Mouse (Mus musculus): ENCODE data around the gene Tgtp2. TPM values are rescaled to one million over a fixed set of nuclear protein-coding genes. Genes with fewer than 3 reads are reported as not detected.

Tgtp2 gene
- polyA plus RNA-seq, 1 experiment from 2014 or later, result 2.8 TPM

GRCm38 (mm10) chr11:49103047-49103693 is 39.2 kb upstream of the Tgtp2 start:
- Histone ChIP-seq H3K9me3 (ENCODE audit: control insufficient read depth) (no peaks in the 10 kb centered on the region), H3K4me1 (replicated peaks; ENCODE audit: control insufficient read depth, insufficient read depth, low read length) (0 out of 2 replicates have a peak, but pooled peaks cover 3% of the 10 kb centered on the region), H3K27me3 (replicated peaks; ENCODE audit: control insufficient read depth, insufficient read depth, low read length) (no peaks in the 10 kb centered on the region), H3K36me3 (ENCODE audit: control insufficient read depth, insufficient read depth) (no peaks in the 10 kb centered on the region), H3K4me2 (replicated peaks; ENCODE audit: low read depth) (no peak overlapping the region), H3K4me3 (ENCODE audit: low read depth, low read length) (no peak overlapping the region), H3K27ac (ENCODE audit: low read depth, low read length) (no peak overlapping the region), H3K9ac (ENCODE audit: low read depth, low read length) (no peak overlapping the region)
- WGBS, result 9% methylated on average over 8 of the region's 8 CpGs
- ATAC-seq, result peak; percentile 56; the same call in 1 of the 2 replicates
- TF ChIP-seq CTCF (IDR thresholded peaks at IDR 0.05; ENCODE audit: low read depth), result peak; percentile 97

- 36% methylated on average over 5 of the region's 5 CpGs for WGBS
- H3K4me3 ChIP-seq (ENCODE audit: low read depth, low read length), result no peak overlapping the region
- H3K36me3 ChIP-seq (ENCODE audit: control insufficient read depth, insufficient read depth), result peaks cover 2% of the 10 kb centered on the region; the same call in 1 of the 2 replicates
- H3K27me3 ChIP-seq (replicated peaks; ENCODE audit: control insufficient read depth, insufficient read depth, low read length), result no peaks in the 10 kb centered on the region
- ATAC-seq, result no peak
- no peak overlapping the region for H3K27ac ChIP-seq (ENCODE audit: low read depth, low read length)
- H3K4me1 ChIP-seq (replicated peaks; ENCODE audit: control insufficient read depth, insufficient read depth, low read length), result 0 out of 2 replicates have a peak, but pooled peaks cover 3% of the 10 kb centered on the region
- H3K4me2 ChIP-seq (replicated peaks; ENCODE audit: low read depth), result no peak overlapping the region
- no peaks in the 10 kb centered on the region for H3K9me3 ChIP-seq (ENCODE audit: control insufficient read depth)
- H3K9ac ChIP-seq (ENCODE audit: low read depth, low read length), result no peak overlapping the region
- no peak for TF ChIP-seq CTCF (IDR thresholded peaks at IDR 0.05; ENCODE audit: low read depth)
These were observed 37.5 kb upstream of the Tgtp2 start for GRCm38 (mm10) chr11:49101500-49101899.

GRCm38 (mm10) chr11:49100409-49100808 is 36.4 kb upstream of the Tgtp2 start:
- Histone ChIP-seq H3K9me3 (ENCODE audit: control insufficient read depth) (no peaks in the 10 kb centered on the region), H3K27me3 (replicated peaks; ENCODE audit: control insufficient read depth, insufficient read depth, low read length) (no peaks in the 10 kb centered on the region), H3K4me3 (ENCODE audit: low read depth, low read length) (no peak overlapping the region), H3K27ac (ENCODE audit: low read depth, low read length) (no peak overlapping the region), H3K4me2 (replicated peaks; ENCODE audit: low read depth) (no peak overlapping the region), H3K36me3 (ENCODE audit: control insufficient read depth, insufficient read depth) (peaks cover 2% of the 10 kb centered on the region; the same call in 1 of the 2 replicates), H3K4me1 (replicated peaks; ENCODE audit: control insufficient read depth, insufficient read depth, low read length) (0 out of 2 replicates have a peak, but pooled peaks cover 3% of the 10 kb centered on the region), H3K9ac (ENCODE audit: low read depth, low read length) (no peak overlapping the region)
- TF ChIP-seq CTCF (IDR thresholded peaks at IDR 0.05; ENCODE audit: low read depth), result no peak
- WGBS, result 90% methylated on average over 3 of the region's 3 CpGs
- ATAC-seq, result no peak

- ATAC-seq, result no peak
- 91% methylated on average over 4 of the region's 4 CpGs for WGBS
- Histone ChIP-seq H3K27me3 (replicated peaks; ENCODE audit: control insufficient read depth, insufficient read depth, low read length) (no peaks in the 10 kb centered on the region), H3K4me2 (replicated peaks; ENCODE audit: low read depth) (no peak overlapping the region), H3K36me3 (ENCODE audit: control insufficient read depth, insufficient read depth) (peaks cover 2% of the 10 kb centered on the region; the same call in 1 of the 2 replicates), H3K4me3 (ENCODE audit: low read depth, low read length) (no peak overlapping the region), H3K9ac (ENCODE audit: low read depth, low read length) (no peak overlapping the region), H3K9me3 (ENCODE audit: control insufficient read depth) (no peaks in the 10 kb centered on the region), H3K27ac (ENCODE audit: low read depth, low read length) (no peak overlapping the region), H3K4me1 (replicated peaks; ENCODE audit: control insufficient read depth, insufficient read depth, low read length) (0 out of 2 replicates have a peak, but pooled peaks cover 5% of the 10 kb centered on the region)
- TF ChIP-seq CTCF (IDR thresholded peaks at IDR 0.05; ENCODE audit: low read depth), result no peak
These were observed 31.4 kb upstream of the Tgtp2 start for GRCm38 (mm10) chr11:49095367-49095766.

- no peak overlapping the region for H3K9ac ChIP-seq (ENCODE audit: low read depth, low read length)
- no peak overlapping the region for H3K4me3 ChIP-seq (ENCODE audit: low read depth, low read length)
- no peak for ATAC-seq
- H3K4me1 ChIP-seq (replicated peaks; ENCODE audit: control insufficient read depth, insufficient read depth, low read length), result 0 out of 2 replicates have a peak, but pooled peaks cover 7% of the 10 kb centered on the region
- 84% methylated on average over 6 of the region's 6 CpGs for WGBS
- no peak overlapping the region for H3K27ac ChIP-seq (ENCODE audit: low read depth, low read length)
- no peak for TF ChIP-seq CTCF (IDR thresholded peaks at IDR 0.05; ENCODE audit: low read depth)
- H3K4me2 ChIP-seq (replicated peaks; ENCODE audit: low read depth), result no peak overlapping the region
- no peaks in the 10 kb centered on the region for H3K27me3 ChIP-seq (replicated peaks; ENCODE audit: control insufficient read depth, insufficient read depth, low read length)
- no peaks in the 10 kb centered on the region for H3K9me3 ChIP-seq (ENCODE audit: control insufficient read depth)
- peaks cover 2% of the 10 kb centered on the region; the same call in 1 of the 2 replicates for H3K36me3 ChIP-seq (ENCODE audit: control insufficient read depth, insufficient read depth)
These were observed 30.1 kb upstream of the Tgtp2 start for GRCm38 (mm10) chr11:49093861-49094660.

- Histone ChIP-seq H3K27me3 (replicated peaks; ENCODE audit: control insufficient read depth, insufficient read depth, low read length) (no peaks in the 10 kb centered on the region), H3K9ac (ENCODE audit: low read depth, low read length) (no peak overlapping the region), H3K4me2 (replicated peaks; ENCODE audit: low read depth) (no peak overlapping the region), H3K4me1 (replicated peaks; ENCODE audit: control insufficient read depth, insufficient read depth, low read length) (0 out of 2 replicates have a peak, but pooled peaks cover 7% of the 10 kb centered on the region), H3K4me3 (ENCODE audit: low read depth, low read length) (no peak overlapping the region), H3K27ac (ENCODE audit: low read depth, low read length) (no peak overlapping the region), H3K9me3 (ENCODE audit: control insufficient read depth) (no peaks in the 10 kb centered on the region), H3K36me3 (ENCODE audit: control insufficient read depth, insufficient read depth) (peaks cover 2% of the 10 kb centered on the region; the same call in 1 of the 2 replicates)
- WGBS, result 90% methylated on average over 2 of the region's 2 CpGs
- TF ChIP-seq CTCF (IDR thresholded peaks at IDR 0.05; ENCODE audit: low read depth), result no peak
- no peak for ATAC-seq
These were observed 28.8 kb upstream of the Tgtp2 start for GRCm38 (mm10) chr11:49092786-49093185.
